Mouse (Mus musculus): ENCODE data around the gene Gm15217. TPM values are rescaled to one million over a fixed set of nuclear protein-coding genes. Genes with fewer than 3 reads are reported as not detected.

Gm15217 gene
- 0.24 and 0.71 TPM in 2 replicates for polyA plus RNA-seq (2012; rRNA removed)

DNA sequence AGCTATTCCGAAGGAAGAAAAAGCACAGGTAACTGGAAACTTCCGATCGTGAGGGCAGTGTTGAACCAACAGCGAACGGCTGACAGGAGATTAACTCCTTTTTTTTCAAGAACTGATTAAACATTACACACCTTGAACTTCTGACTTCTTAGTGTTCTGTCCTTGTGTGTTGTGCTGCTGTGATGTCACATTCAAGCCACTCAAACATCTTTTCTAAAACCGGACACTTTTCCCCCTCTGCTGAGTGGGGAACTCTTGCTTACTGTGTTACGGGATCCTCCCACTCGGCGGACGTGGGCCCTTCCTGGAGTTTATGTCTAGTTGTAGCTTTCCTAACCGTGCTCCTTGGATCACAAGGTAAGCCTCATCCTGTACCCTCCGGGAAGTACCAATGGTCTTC is at the start of gene Gm15217:
Gene Gm15217 (plus strand): TSS at position 130 of the 400 bp plus-strand sequence.
- TF ChIP-seq CTCF (IDR thresholded peaks at IDR 0.05; ENCODE audit: insufficient read depth, low read length) (no peak), POLR2A (IDR thresholded peaks at IDR 0.05; ENCODE audit: borderline replicate concordance, extremely low read depth, low read depth, low read length) (no peak)
- no peak for DNase-seq
- H3K4me1 ChIP-seq (ENCODE audit: control insufficient read depth, insufficient read depth, low read length), result peaks cover 9% of the 10 kb centered on the region
- WGBS, result 70% methylated on average over 12 of the region's 12 CpGs
- no peak within 1 kb of the TSS for H3K4me3 ChIP-seq (replicated peaks; ENCODE audit: extremely low read depth, low read depth, low read length)

GRCm38 (mm10) chr14:46333421-46334237 is 45.6 kb upstream of the Gm15217 start:
- Histone ChIP-seq H3K4me3 (replicated peaks; ENCODE audit: extremely low read depth, low read depth, low read length) (no peak overlapping the region), H3K4me1 (ENCODE audit: control insufficient read depth, insufficient read depth, low read length) (no peaks in the 10 kb centered on the region)
- DNase-seq, result no peak
- TF ChIP-seq CTCF (IDR thresholded peaks at IDR 0.05; ENCODE audit: insufficient read depth, low read length) (no peak), POLR2A (IDR thresholded peaks at IDR 0.05; ENCODE audit: borderline replicate concordance, extremely low read depth, low read depth, low read length) (no peak)
- WGBS, result 72% methylated on average over 8 of the region's 8 CpGs

- no peaks in the 10 kb centered on the region for H3K4me1 ChIP-seq (ENCODE audit: control insufficient read depth, insufficient read depth, low read length)
- WGBS, result 66% methylated on average over 11 of the region's 11 CpGs
- no peak overlapping the region for H3K4me3 ChIP-seq (replicated peaks; ENCODE audit: extremely low read depth, low read depth, low read length)
- TF ChIP-seq CTCF (IDR thresholded peaks at IDR 0.05; ENCODE audit: insufficient read depth, low read length), result no peak
- no peak for TF ChIP-seq POLR2A (IDR thresholded peaks at IDR 0.05; ENCODE audit: borderline replicate concordance, extremely low read depth, low read depth, low read length)
- DNase-seq, result no peak
Measured at GRCm38 (mm10) chr14:46338801-46339200, 40.4 kb upstream of the Gm15217 start.

- Histone ChIP-seq H3K4me1 (ENCODE audit: control insufficient read depth, insufficient read depth, low read length) (no peaks in the 10 kb centered on the region), H3K4me3 (replicated peaks; ENCODE audit: extremely low read depth, low read depth, low read length) (no peak overlapping the region)
- TF ChIP-seq CTCF (IDR thresholded peaks at IDR 0.05; ENCODE audit: insufficient read depth, low read length) (no peak), POLR2A (IDR thresholded peaks at IDR 0.05; ENCODE audit: borderline replicate concordance, extremely low read depth, low read depth, low read length) (no peak)
- no peak for DNase-seq
Measured at GRCm38 (mm10) chr14:46344750-46345149, 34.5 kb upstream of the Gm15217 start.

DNA sequence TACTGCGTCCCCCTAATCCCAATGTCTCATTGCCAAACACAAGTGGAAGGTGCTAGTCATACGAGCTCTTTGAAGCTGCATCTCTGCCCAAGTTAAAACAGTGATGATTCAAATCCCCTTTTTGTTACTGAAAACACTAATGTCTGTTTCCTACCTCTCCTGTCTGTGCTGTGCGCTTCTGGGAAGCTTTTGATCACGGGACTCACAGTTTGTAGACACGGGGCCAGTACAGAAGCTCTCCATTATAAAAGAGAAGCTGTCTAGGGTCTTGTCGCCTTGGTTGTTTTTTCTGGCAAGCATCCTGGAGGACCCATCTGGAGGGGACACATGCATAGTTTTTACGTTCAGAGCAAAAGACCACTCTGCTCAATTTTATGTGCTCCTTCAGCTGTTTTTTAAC is 21.9 kb upstream of the Gm15217 start:
- DNase-seq, result no peak
- no peak for TF ChIP-seq POLR2A (IDR thresholded peaks at IDR 0.05; ENCODE audit: borderline replicate concordance, extremely low read depth, low read depth, low read length)
- no peak for TF ChIP-seq CTCF (IDR thresholded peaks at IDR 0.05; ENCODE audit: insufficient read depth, low read length)
- Histone ChIP-seq H3K4me1 (ENCODE audit: control insufficient read depth, insufficient read depth, low read length) (no peaks in the 10 kb centered on the region), H3K4me3 (replicated peaks; ENCODE audit: extremely low read depth, low read depth, low read length) (no peak overlapping the region)
- WGBS, result 83% methylated on average over 7 of the region's 7 CpGs

GRCm38 (mm10) chr14:46357696-46358095 is 21.5 kb upstream of the Gm15217 start:
- no peak for DNase-seq
- TF ChIP-seq CTCF (IDR thresholded peaks at IDR 0.05; ENCODE audit: insufficient read depth, low read length) (no peak), POLR2A (IDR thresholded peaks at IDR 0.05; ENCODE audit: borderline replicate concordance, extremely low read depth, low read depth, low read length) (no peak)
- no peak overlapping the region for H3K4me3 ChIP-seq (replicated peaks; ENCODE audit: extremely low read depth, low read depth, low read length)
- no peaks in the 10 kb centered on the region for H3K4me1 ChIP-seq (ENCODE audit: control insufficient read depth, insufficient read depth, low read length)
- 64% methylated on average over 8 of the region's 8 CpGs for WGBS

- 38% methylated on average over 10 of the region's 10 CpGs for WGBS
- Histone ChIP-seq H3K4me3 (replicated peaks; ENCODE audit: extremely low read depth, low read depth, low read length) (no peak overlapping the region), H3K4me1 (ENCODE audit: control insufficient read depth, insufficient read depth, low read length) (no peaks in the 10 kb centered on the region)
- peak; percentile 43 for DNase-seq
- TF ChIP-seq CTCF (IDR thresholded peaks at IDR 0.05; ENCODE audit: insufficient read depth, low read length) (peak; percentile 31; the same call in 1 of the 2 replicates), POLR2A (IDR thresholded peaks at IDR 0.05; ENCODE audit: borderline replicate concordance, extremely low read depth, low read depth, low read length) (no peak)
Measured at GRCm38 (mm10) chr14:46363209-46363608, 16.0 kb upstream of the Gm15217 start.

DNA sequence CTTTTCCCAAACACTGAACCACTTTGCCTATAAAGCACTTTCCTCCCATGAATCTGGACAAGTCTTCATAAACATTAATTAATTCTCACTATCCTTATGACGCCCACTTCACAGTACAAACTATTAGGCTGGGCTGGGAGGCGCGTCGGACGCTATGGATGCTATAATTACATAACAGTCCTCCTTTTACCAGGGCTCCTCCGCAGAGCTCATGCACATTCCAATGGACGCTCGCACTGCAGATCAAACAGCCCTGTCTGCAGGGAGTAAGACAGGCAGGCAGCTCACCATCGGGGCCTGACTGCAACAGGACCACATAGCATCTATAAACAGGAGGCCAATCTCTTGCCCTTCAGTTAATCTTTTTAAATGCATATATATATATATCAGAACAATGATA is 6.8 kb upstream of the Gm15217 start:
- Histone ChIP-seq H3K4me1 (ENCODE audit: control insufficient read depth, insufficient read depth, low read length) (peaks cover 2% of the 10 kb centered on the region; the same call in 1 of the 2 replicates), H3K4me3 (replicated peaks; ENCODE audit: extremely low read depth, low read depth, low read length) (no peak overlapping the region)
- WGBS, result 70% methylated on average over 9 of the region's 9 CpGs
- no peak for DNase-seq
- no peak for TF ChIP-seq POLR2A (IDR thresholded peaks at IDR 0.05; ENCODE audit: borderline replicate concordance, extremely low read depth, low read depth, low read length)

- peaks cover 4% of the 10 kb centered on the region for H3K4me1 ChIP-seq (ENCODE audit: control insufficient read depth, insufficient read depth, low read length)
- no peak for DNase-seq
- WGBS, result 34% methylated on average over 5 of the region's 5 CpGs
- no peak overlapping the region for H3K4me3 ChIP-seq (replicated peaks; ENCODE audit: extremely low read depth, low read depth, low read length)
- TF ChIP-seq POLR2A (IDR thresholded peaks at IDR 0.05; ENCODE audit: borderline replicate concordance, extremely low read depth, low read depth, low read length) (no peak), CTCF (IDR thresholded peaks at IDR 0.05; ENCODE audit: insufficient read depth, low read length) (no peak)
Measured at GRCm38 (mm10) chr14:46375796-46376195, 3.4 kb upstream of the Gm15217 start.

DNA sequence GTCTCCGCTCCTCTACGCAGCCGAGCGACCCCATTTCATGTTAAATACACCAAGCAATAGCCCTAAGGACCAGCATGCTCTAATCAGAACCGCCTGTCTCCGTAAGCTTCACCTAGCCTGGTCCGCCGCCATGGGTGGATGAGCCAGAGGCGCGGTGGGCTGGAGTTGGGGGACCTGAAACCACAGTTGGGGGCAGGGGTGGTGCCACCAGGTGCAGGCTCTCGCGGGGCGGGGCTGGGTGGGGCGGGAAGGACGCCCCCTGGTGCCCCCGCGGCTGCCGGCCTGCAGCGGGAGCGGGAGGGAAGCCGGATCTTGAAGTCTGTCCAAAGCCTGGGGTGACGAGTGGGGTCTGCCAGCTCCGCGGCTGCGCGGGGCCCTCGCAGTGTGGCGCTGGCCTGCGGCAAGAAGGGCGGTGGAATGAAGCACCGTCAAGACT is 1.1 kb downstream of the Gm15217 start:
- WGBS, result 28% methylated on average over 31 of the region's 31 CpGs
- Histone ChIP-seq H3K4me3 (replicated peaks; ENCODE audit: extremely low read depth, low read depth, low read length) (no peak overlapping the region), H3K4me1 (ENCODE audit: control insufficient read depth, insufficient read depth, low read length) (peaks cover 9% of the 10 kb centered on the region)
- no peak for TF ChIP-seq POLR2A (IDR thresholded peaks at IDR 0.05; ENCODE audit: borderline replicate concordance, extremely low read depth, low read depth, low read length)
- no peak for TF ChIP-seq CTCF (IDR thresholded peaks at IDR 0.05; ENCODE audit: insufficient read depth, low read length)
- DNase-seq, result peak; percentile 48

All from lung, adult 2 months (tissue).